ENCODE assay signal across 8 mouse cellular contexts in genomic region chr8:121117186-121117651, GRCm38 (mm10). TPM values are rescaled to one million over a fixed set of nuclear protein-coding genes. Genes with fewer than 3 reads are reported as not detected.
DNase-seq lines count a peak whose midpoint lies in the region; ATAC-seq and TF ChIP-seq lines count a peak whose summit lies in the region.

No protein-coding gene starts in this region.

- no peak for TF ChIP-seq CTCF in cerebellum, adult 2 months (IDR thresholded peaks at IDR 0.05; ENCODE audit: borderline replicate concordance, insufficient read depth, low read depth, low read length)

- peak; percentile 54 for DNase-seq in embryo, embryonic 10.5 days (ENCODE audit: low spot score)
- DNase-seq in embryo, embryonic 10 days (ENCODE audit: low spot score), result no peak
- peak; percentile 39 for DNase-seq in ES-CJ7 (ENCODE audit: low read depth, low spot score)
- no peak for DNase-seq in yolk sac, embryonic 10.5 days (ENCODE audit: low spot score)
- DNase-seq in cerebellum, adult 11-12 months, result no peak
- DNase-seq in cerebellum, adult 2 months, result no peak

- H3K27me3 ChIP-seq in heart, embryonic 16.5 days (ENCODE audit: control insufficient read depth, insufficient read depth, low read length), result peaks cover 81% of the 10 kb centered on the region
- H3K27me3 ChIP-seq in liver, embryonic 16.5 days (ENCODE audit: control insufficient read depth, insufficient read depth, low read depth, low read length), result peaks cover 89% of the 10 kb centered on the region
- peaks cover 11% of the 10 kb centered on the region; the same call in 1 of the 2 replicates for H3K27me3 ChIP-seq in cerebellum, adult 2 months (ENCODE audit: control insufficient read depth, insufficient read depth, low read length)

- peak overlapping the region; percentile 82 for H3K4me2 ChIP-seq in heart, embryonic 16.5 days (ENCODE audit: low read depth, low read length)
- H3K4me2 ChIP-seq in liver, embryonic 16.5 days (ENCODE audit: low read depth, low read length), result no peak overlapping the region

- peak overlapping the region; percentile 78 for H3K9ac ChIP-seq in heart, embryonic 16.5 days (ENCODE audit: low read length)
- no peak overlapping the region for H3K9ac ChIP-seq in liver, embryonic 16.5 days (ENCODE audit: low read depth, low read length)

- peaks cover 5% of the 10 kb centered on the region for H3K9me3 ChIP-seq in heart, embryonic 16.5 days (replicated peaks; ENCODE audit: control insufficient read depth, low read length)
- H3K9me3 ChIP-seq in liver, embryonic 16.5 days (replicated peaks; ENCODE audit: control insufficient read depth, low read length), result no peaks in the 10 kb centered on the region

- under 1% methylated on average over 62 of the region's 62 CpGs for WGBS in heart, embryonic 16.5 days
- 2% methylated on average over 62 of the region's 62 CpGs for WGBS in liver, embryonic 16.5 days (ENCODE audit: insufficient replicate concordance)
- WGBS in cerebellum, adult 2 months, result under 1% methylated on average over 62 of the region's 62 CpGs

- no peaks in the 10 kb centered on the region for H3K36me3 ChIP-seq in heart, embryonic 16.5 days (ENCODE audit: control insufficient read depth, insufficient read depth)
- H3K36me3 ChIP-seq in liver, embryonic 16.5 days (ENCODE audit: control insufficient read depth, insufficient read depth), result no peaks in the 10 kb centered on the region

- H3K4me3 ChIP-seq in heart, embryonic 16.5 days (ENCODE audit: low read length), result peak overlapping the region; percentile 66
- 0 out of 2 replicates have a peak overlapping the region, but pooled peaks have one; percentile 6 for H3K4me3 ChIP-seq in liver, embryonic 16.5 days (ENCODE audit: low read depth, low read length)
- no peak overlapping the region for H3K4me3 ChIP-seq in cerebellum, adult 2 months (replicated peaks; ENCODE audit: insufficient read depth, low read depth, low read length)

- no peak for ATAC-seq in heart, embryonic 16.5 days (replicated peaks; ENCODE audit: extremely low read depth, insufficient read depth, low FRiP score)
- ATAC-seq in liver, embryonic 16.5 days (ENCODE audit: low read depth), result no peak

- TF ChIP-seq POLR2A in cerebellum, adult 2 months (IDR thresholded peaks at IDR 0.05; ENCODE audit: borderline replicate concordance, insufficient read depth, low read length), result no peak

- peaks cover 2% of the 10 kb centered on the region; the same call in 1 of the 2 replicates for H3K4me1 ChIP-seq in heart, embryonic 16.5 days (ENCODE audit: control insufficient read depth, insufficient read depth, low read length)
- H3K4me1 ChIP-seq in liver, embryonic 16.5 days (ENCODE audit: control insufficient read depth, low read depth, low read length), result no peaks in the 10 kb centered on the region; the same call in 1 of the 2 replicates
- H3K4me1 ChIP-seq in cerebellum, adult 2 months (ENCODE audit: control insufficient read depth, insufficient read depth, low read length), result no peaks in the 10 kb centered on the region

- H3K27ac ChIP-seq in heart, embryonic 16.5 days (ENCODE audit: low read length), result peak overlapping the region; percentile 88
- H3K27ac ChIP-seq in liver, embryonic 16.5 days (ENCODE audit: low read length), result no peak overlapping the region
- H3K27ac ChIP-seq in cerebellum, adult 2 months (ENCODE audit: insufficient read depth, low read length), result no peak overlapping the region

RNA-seq across cellular contexts. Expression of gene Foxc2, which starts 1.2 kb away (rescaled TPM):
- 3.5 and 4.4 TPM in 2 replicates for polyA plus RNA-seq in heart, embryonic 16.5 days (2015; fragmentation: Nextera tagmentation; extraction: Ambion mirVana)
- polyA plus RNA-seq in liver, embryonic 16.5 days (2015; fragmentation: Nextera tagmentation; extraction: Ambion mirVana), result 0.04 and 0.08 TPM in 2 replicates
- 0.34 and 0.95 TPM in 2 replicates for polyA plus RNA-seq in cerebellum, adult 2 months (2012; rRNA removed)

RNA-seq across cellular contexts. Expression of gene Mthfsd, which starts 9.0 kb away (rescaled TPM):
- 32.1 and 32.3 TPM in 2 replicates for polyA plus RNA-seq in heart, embryonic 16.5 days (2015; fragmentation: Nextera tagmentation; extraction: Ambion mirVana)
- 15.6 and 17.0 TPM in 2 replicates for polyA plus RNA-seq in liver, embryonic 16.5 days (2015; fragmentation: Nextera tagmentation; extraction: Ambion mirVana)
- polyA plus RNA-seq in cerebellum, adult 2 months (2012; rRNA removed), result 119 and 126 TPM in 2 replicates

RNA-seq across cellular contexts. Expression of gene Foxl1, which starts 10.5 kb away (rescaled TPM):
- polyA plus RNA-seq in heart, embryonic 16.5 days (2015; fragmentation: Nextera tagmentation; extraction: Ambion mirVana), result 0.49 and 0.62 TPM in 2 replicates
- polyA plus RNA-seq in liver, embryonic 16.5 days (2015; fragmentation: Nextera tagmentation; extraction: Ambion mirVana), result 0.07 TPM in 1 of 2 replicates, not detected in the other
- 0.11 TPM in 1 of 2 replicates, not detected in the other for polyA plus RNA-seq in cerebellum, adult 2 months (2012; rRNA removed)

RNA-seq across cellular contexts. Expression of gene Foxf1, which starts 33.0 kb away (rescaled TPM):
- polyA plus RNA-seq in heart, embryonic 16.5 days (2015; fragmentation: Nextera tagmentation; extraction: Ambion mirVana), result 1.9 and 8.9 TPM in 2 replicates
- 2.6 and 2.7 TPM in 2 replicates for polyA plus RNA-seq in liver, embryonic 16.5 days (2015; fragmentation: Nextera tagmentation; extraction: Ambion mirVana)
- polyA plus RNA-seq in cerebellum, adult 2 months (2012; rRNA removed), result 1.2 and 1.7 TPM in 2 replicates

Comparison
In these comparisons a context has a peak if more than half of its experiments do, and no peak if none do; other contexts are left out.
1. DNase-seq: peak in embryo, embryonic 10.5 days (single experiment) and ES-CJ7 (single experiment); none in embryo, embryonic 10 days (single experiment), yolk sac, embryonic 10.5 days (single experiment), cerebellum, adult 11-12 months (single experiment) and cerebellum, adult 2 months (0 of 2).